Mouse (Mus musculus) adipocyte (in vitro differentiated cells): Measurements from ENCODE around the gene Tbck.

Experiments
- DNase-seq: peaks from one replicate; pipeline ENCODE4 v3.0.0-alpha.2; 2016; ENCODE audit warnings: low spot score

Gene Tbck

DNA sequence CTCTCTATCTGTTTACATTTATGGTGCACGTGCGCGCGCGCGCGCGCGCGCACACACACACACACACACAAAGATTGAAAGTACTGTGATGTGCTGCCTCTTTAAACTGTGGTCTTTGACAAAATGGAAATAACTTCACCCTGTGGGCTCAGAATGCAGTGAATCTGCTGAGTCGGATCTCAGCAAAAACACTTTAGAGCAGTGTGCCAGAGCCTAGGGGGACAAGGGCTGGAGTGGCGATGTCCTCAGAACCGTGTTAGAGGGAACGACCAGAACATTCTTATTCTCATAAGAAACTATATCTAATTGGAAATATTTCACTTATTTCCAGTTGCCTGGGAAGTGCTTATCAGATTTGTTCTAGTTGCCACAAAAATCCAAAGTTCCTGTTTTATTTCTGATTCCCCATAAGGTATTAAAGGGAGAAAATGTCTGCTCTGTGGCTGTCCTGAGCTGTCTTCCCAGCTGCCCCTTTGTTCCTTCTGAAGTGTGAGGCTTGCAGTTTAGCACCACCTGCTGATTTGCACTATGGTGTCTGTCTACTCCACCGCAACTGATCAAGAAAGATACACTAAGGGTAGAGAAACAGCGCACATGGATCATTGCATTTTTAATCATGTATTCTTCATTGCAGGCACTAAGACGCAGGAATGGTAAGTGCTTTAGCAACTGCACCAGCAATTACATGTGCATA lies 82.2 kb downstream of the Tbck start:
- DNase-seq, result no peak

DNA sequence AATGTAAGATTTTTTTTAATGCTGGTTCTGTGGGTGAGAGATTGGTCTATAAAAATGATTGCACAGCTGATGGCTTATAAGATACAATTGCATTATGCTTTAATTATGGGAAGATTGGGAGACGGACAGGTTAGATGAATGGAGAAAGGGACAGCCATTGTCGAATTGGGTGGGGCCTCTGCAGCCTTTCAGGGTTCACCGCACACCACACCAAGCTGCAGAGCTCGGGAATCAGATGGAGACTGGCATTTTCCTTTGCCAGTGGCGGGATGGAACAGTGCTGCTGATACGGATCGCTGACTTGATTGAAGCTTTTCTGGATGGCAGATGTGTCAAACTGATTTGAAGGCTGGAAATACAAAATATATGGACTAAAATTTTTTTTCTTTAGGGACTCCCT lies 88.1 kb downstream of the Tbck start:
- no peak for DNase-seq

GRCm38 (mm10) chr3:132776686-132777085 lies 92.7 kb downstream of the Tbck start:
- DNase-seq, result no peak

DNA sequence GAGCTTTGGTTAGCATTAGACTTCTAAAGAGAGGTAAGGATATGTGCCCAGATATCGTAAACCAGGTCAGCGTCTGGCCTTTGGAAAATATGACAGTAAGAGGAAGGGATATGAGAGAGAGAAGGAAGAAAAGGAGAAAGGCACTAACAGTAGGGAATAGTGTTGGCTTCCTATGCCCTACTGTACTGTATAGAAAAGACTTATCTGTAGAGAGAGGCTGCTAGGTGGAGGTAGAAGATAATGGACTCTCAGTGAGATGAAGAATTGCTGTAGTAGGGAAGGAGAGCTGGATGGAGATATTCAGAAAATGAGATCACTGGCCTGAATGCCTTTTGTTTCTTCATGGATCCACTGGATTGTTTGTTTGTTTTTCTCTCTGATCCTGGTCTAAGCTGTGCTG lies 97.2 kb downstream of the Tbck start:
- no peak for DNase-seq

DNA sequence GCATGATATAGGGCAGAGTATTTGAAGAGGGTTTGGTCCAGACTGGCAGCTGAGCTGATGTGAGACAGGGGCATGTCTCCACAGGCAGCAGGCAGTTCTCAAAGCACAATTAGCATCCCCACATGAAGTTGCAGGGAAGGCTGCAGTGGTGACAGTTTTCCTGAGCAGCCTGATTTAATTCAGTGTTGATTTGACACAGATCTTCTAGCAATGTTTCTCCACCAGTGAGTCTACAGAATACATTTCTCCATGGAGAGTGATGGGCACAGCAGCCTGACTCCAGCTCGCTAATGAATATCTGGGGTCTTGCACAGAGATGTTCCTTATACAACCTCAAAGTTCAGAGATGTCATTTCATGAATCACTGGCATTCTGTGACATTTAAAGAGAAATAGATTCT lies 99.1 kb downstream of the Tbck start:
- no peak for DNase-seq

GRCm38 (mm10) chr3:132784732-132785131 lies 100.8 kb downstream of the Tbck start:
- DNase-seq, result no peak

GRCm38 (mm10) chr3:132786690-132787089 lies 102.7 kb downstream of the Tbck start:
- no peak for DNase-seq

DNA sequence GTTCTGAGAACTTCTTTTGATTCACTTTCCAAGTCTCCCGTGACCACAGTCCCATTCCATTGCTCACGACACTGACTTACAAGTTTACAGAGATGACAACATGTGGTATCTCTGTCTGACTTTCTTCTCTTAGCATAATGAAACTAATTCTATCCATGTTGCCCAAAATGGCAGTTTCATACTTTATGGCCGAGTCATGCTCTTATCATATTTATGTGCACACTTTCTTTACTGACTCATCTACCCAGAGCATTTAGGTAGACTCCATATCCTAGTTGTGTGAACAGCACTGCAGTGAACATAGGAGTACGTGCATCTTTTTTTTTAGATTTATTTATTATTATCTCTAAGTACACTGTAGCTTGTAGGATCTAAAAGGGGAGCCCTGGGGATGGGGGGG lies 103.8 kb downstream of the Tbck start:
- no peak for DNase-seq

DNA sequence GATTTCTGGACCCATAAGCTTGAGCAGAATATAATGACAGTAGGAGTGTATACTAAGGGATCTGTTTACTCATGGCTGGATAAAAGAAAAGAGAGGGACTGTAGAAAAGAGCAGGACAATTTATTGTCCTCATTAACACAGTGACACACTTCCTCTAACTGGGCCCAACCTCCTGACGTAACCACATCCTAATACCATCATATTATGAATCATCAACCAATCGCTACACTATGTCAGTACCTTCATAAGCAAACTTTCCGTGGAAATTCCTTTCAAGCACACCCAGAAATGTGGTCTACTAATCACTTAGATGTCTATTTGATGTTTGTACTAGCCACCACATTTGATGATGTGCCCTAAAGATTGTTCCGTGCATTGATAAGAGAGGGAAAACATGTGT lies 107.2 kb downstream of the Tbck start:
- no peak for DNase-seq

DNA sequence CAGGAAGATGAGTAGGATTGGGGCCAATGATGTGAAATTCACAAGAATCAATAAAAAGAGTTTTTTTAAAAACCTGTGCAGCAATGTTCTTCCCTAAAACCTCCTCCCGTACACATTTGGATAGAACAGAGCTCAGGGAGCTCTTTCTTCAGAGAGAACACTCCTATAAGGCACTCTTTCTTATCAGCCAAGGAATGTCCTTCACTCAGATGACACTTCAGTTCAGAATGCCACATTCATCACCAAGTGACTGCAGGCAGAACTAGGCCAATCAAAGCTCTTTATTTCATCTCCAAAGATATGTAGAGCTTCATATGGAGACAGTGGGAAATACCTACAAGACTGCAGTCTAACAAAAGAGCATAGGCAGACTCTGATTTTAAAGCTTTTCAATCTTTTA lies 116.3 kb downstream of the Tbck start:
- no peak for DNase-seq

GRCm38 (mm10) chr3:132801910-132802309 lies 118.0 kb downstream of the Tbck start:
- no peak for DNase-seq

DNA sequence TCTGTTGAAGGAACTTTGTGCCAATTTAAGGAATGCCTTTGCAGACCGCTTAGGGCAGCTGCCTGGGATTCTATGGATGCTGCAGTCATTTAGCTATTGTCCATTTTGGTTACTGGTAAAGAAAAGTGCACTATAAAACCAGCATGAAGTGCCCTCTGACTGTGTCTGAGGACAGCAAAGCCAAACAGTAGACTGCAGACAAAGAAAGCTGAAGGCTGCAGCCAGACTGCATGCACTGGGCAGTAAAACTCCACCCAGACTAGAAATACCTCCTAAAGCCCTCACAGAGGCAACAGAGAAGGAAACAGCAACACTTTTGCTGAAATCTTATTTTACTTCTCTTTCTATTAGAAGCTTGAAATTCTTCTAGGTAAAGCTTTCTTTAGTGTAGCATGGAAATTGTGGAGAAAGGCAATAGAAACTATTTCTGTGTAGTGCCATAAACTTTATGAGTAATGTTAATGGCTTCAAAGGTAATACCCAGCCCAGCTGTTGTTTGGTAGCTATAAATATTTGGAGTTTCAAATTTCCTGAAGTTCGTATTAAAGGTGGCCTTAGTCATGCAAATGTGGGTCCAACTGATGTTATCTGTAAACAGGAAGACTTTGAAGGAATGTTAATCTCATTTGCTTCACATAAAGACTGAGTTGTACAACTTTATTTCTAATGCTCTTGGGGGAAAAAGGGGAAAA lies 124.1 kb downstream of the Tbck start:
- DNase-seq, result no peak

GRCm38 (mm10) chr3:132808951-132809350 lies 125.0 kb downstream of the Tbck start:
- no peak for DNase-seq

DNA sequence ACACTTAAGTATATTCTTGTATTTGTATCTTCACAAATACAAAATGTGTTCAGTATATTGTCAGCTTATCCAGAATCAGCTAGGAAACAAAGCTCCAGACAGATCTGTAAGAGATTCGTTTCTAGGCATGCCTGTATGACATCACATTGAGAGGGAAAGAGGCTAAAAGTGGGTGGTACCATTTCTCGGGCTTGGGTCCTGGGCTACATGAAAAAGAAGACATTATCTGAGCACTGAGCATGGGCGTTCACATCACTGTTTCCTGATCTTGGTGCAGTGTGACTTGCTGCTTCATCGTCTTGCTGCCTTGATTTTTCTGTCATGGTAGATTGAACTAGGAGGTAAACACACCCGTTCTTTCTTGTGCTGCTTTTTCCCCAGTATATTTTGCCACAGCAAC lies 127.8 kb downstream of the Tbck start:
- DNase-seq, result no peak

DNA sequence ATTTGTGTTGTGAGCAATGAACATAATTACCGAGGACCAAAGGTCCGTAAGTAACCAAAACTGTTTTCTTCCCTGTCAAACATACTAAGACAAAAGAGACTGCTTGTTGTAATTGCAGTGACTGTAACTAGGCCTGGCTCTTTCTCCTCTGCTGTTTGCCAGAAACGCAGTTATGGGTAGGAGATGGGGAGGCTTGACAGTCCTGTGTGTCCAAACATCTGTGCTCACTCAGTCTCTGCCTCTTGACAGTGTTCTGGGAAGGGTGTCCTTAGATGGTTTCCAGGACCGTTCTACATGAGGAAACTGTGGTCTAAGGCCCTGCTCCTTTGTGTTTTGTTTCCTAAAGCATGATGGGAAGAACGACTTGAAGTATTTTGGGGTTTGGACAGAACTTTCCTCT lies 128.4 kb downstream of the Tbck start:
- no peak for DNase-seq

- no peak for DNase-seq
Observed at GRCm38 (mm10) chr3:132813147-132813546, 129.2 kb downstream of the Tbck start.

DNA sequence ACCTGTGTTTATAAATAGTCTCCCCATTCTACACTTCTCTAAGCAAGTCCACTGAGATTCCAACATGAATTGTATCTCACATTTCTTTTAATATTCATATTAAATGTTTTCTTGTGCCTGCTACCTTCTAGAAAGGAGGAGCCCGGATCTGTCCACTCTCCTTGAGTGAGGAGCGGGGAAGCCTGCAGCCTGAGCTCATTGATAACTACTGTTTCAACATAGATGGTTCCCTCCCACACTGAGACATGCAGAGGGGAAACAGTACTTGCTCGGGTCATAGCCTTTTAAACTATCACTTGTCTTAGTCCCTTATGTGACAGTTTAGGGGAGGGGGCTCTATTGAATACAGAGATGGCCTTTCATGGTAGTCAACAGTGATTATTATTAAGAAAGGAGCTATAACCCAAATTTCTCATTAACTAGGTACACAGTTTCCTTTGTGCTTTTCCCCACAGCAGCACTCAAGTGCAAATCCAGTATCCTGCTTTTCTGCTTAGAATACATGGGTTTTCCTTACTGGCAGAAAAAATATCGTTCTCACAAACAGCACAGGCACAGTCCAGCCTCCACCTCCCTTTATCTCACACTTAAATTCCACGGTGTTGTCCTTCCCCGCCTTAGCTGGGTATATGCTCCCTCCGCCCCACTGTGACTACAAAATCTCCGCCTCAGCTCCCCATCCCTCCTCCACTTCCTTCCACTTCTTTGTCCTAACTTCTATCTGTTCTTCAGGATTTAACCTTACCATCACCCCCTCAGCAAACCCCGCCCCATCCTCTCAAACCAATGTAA lies 130.0 kb downstream of the Tbck start:
- no peak for DNase-seq

GRCm38 (mm10) chr3:132814791-132815496 lies 131.0 kb downstream of the Tbck start:
- DNase-seq, result peak; percentile 33

DNA sequence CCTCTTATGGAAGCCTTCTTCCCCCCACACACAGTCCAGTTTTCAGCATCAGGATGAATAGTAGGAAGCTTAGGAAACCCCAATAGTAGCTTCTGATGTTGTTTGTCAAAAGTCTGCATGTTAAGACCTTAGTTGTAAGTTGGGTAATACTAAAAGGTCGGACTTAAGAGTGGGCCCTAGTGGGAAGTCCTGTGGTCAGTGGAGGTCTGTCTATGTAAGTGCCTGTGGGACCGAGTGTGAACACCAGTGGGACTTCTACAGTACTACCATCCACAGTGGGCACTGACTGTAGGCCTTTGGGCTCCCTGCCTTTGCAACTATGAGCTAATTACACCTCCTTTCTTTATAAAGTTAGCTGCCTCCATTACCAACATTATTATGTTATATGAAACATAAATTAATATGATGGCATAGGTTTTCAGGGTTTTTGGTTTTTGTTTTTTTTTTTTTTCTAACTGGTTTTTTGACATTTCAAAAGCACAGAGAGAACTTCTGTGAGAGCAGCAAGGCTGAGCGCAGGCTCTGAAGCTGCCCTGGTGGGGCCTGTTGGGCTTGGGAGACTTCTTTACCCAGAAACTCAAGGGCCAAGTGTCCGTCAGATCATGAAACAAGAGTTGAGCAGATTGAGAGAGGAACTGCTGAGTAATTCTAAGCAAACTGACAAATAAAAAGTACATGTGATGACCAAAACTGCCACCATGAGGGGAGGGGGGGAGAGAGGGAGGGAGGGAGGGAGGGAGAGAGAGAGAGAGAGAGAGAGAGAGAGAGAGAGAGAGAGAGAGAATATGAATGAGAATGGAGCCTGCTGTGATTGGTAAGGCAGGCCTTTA lies 131.8 kb downstream of the Tbck start:
- no peak for DNase-seq

- DNase-seq, result no peak
Observed at GRCm38 (mm10) chr3:132819408-132819807, 135.5 kb downstream of the Tbck start.

GRCm38 (mm10) chr3:132831179-132831873 lies 147.4 kb downstream of the Tbck start:
- DNase-seq, result no peak
